Mouse (Mus musculus): ENCODE measurements around the gene Lat2. TPM values are rescaled to one million over a fixed set of nuclear protein-coding genes. Genes with fewer than 3 reads are reported as not detected.

Lat2 gene
- total and polyA plus RNA-seq, 2 experiments: 1.0 to 1.4 TPM

DNA sequence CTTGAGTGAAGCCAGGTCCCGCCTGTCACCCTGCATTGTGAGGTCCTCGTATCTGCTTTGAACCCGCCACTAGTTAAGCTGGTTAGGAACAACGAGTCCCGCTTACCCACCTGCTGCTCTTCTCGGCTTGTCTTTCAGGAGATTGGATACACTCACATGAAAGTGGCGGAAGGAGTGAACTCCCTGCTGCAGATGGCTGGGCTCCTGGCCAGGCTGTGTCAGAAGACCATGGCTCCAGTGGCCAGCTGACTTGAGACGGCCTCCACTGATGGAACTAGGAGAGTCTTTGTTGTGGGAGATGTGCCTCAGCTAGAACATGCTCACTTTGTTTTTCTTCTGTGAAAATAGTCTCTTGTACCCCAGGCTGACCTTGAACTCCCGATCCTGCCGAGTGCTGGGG lies 17.1 kb downstream of the Lat2 start:
- no peak for DNase-seq (ENCODE audit: extremely low read depth, low read depth, low spot score)
- H3K4me3 ChIP-seq (ENCODE audit: insufficient read depth, low read depth, low read length): no peak overlapping the region
- H3K9ac ChIP-seq (ENCODE audit: low read depth, low read length): no peak overlapping the region
- TF ChIP-seq CTCF (IDR thresholded peaks at IDR 0.05; ENCODE audit: low read depth, low read length) (no peak), POLR2A (IDR thresholded peaks at IDR 0.05; ENCODE audit: extremely low read depth, insufficient read depth, low read length) (no peak)
- H3K79me2 ChIP-seq (ENCODE audit: control insufficient read depth, insufficient read depth, low read length): no peaks in the 10 kb centered on the region
- H3K36me3 ChIP-seq (ENCODE audit: control insufficient read depth, insufficient read depth, low read length): peaks cover 7% of the 10 kb centered on the region; the same call in 1 of the 2 replicates
- no peaks in the 10 kb centered on the region for H3K27me3 ChIP-seq (ENCODE audit: control insufficient read depth, insufficient read depth, low read length)
- 88% methylated on average over 10 of the region's 10 CpGs for WGBS
- no peak overlapping the region for H3K27ac ChIP-seq (replicated peaks; ENCODE audit: insufficient read depth, low read depth, low read length)
- no peaks in the 10 kb centered on the region for H3K4me1 ChIP-seq (ENCODE audit: control insufficient read depth, insufficient read depth, low read length)

DNA sequence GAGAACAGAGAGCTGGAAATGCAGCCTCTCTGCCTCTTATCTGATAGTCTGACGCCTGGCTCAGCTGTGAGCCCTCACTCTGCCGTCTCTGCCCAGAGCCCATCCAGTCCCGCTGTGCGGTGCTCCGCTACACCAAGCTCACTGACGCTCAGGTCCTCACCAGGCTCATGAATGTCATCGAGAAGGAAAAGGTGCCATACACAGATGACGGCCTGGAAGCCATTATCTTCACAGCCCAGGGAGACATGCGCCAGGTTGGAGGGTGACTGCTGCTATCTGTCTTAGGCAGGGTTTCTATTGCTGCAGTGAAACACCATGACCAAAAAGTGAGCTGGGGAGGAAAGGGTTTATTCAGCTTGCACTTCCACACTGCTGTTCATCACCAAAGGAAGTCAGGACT lies 21.7 kb downstream of the Lat2 start:
- H3K4me3 ChIP-seq (ENCODE audit: insufficient read depth, low read depth, low read length): no peak overlapping the region
- H3K9ac ChIP-seq (ENCODE audit: low read depth, low read length): no peak overlapping the region
- H3K36me3 ChIP-seq (ENCODE audit: control insufficient read depth, insufficient read depth, low read length): peaks cover 3% of the 10 kb centered on the region; the same call in 1 of the 2 replicates
- no peak for DNase-seq (ENCODE audit: extremely low read depth, low read depth, low spot score)
- H3K4me1 ChIP-seq (ENCODE audit: control insufficient read depth, insufficient read depth, low read length): peaks cover 5% of the 10 kb centered on the region
- no peak for TF ChIP-seq CTCF (IDR thresholded peaks at IDR 0.05; ENCODE audit: low read depth, low read length)
- TF ChIP-seq POLR2A (IDR thresholded peaks at IDR 0.05; ENCODE audit: extremely low read depth, insufficient read depth, low read length): no peak
- no peaks in the 10 kb centered on the region for H3K79me2 ChIP-seq (ENCODE audit: control insufficient read depth, insufficient read depth, low read length)
- no peaks in the 10 kb centered on the region for H3K27me3 ChIP-seq (ENCODE audit: control insufficient read depth, insufficient read depth, low read length)
- WGBS: 97% methylated on average over 9 of the region's 9 CpGs
- H3K27ac ChIP-seq (replicated peaks; ENCODE audit: insufficient read depth, low read depth, low read length): no peak overlapping the region

DNA sequence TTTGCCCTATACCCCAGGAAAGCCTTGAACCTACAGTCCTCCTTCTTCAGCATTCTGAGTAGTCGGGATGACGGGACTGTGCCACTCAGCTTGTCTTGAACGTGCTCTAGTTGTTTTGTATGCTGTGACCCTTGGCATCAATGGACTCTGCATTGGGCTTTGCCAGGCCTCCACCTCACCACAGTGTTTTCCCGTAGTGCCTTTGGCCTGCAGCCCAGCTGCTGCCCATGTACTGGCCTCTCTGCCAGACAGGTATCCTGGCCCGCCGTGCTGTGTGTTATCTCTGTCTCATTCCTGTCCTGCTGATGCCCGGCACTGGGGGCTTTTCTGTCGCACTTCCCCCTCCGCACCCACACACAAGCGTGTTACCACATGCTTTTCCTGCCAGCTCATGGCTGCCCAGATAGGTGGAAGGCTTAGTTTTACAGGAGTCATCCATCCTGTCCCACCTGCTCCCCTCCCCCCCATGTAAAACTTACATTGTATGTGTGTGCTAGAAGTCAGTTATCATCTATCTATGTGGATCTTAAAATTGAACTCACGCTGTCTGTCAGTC lies 22.7 kb downstream of the Lat2 start:
- H3K4me3 ChIP-seq (ENCODE audit: insufficient read depth, low read depth, low read length): no peak overlapping the region
- no peaks in the 10 kb centered on the region for H3K79me2 ChIP-seq (ENCODE audit: control insufficient read depth, insufficient read depth, low read length)
- no peak overlapping the region for H3K9ac ChIP-seq (ENCODE audit: low read depth, low read length)
- H3K27ac ChIP-seq (replicated peaks; ENCODE audit: insufficient read depth, low read depth, low read length): 0 out of 2 replicates have a peak overlapping the region, but pooled peaks have one; percentile 5
- peak; percentile 83 for DNase-seq (ENCODE audit: extremely low read depth, low read depth, low spot score)
- peaks cover 3% of the 10 kb centered on the region; the same call in 1 of the 2 replicates for H3K36me3 ChIP-seq (ENCODE audit: control insufficient read depth, insufficient read depth, low read length)
- H3K27me3 ChIP-seq (ENCODE audit: control insufficient read depth, insufficient read depth, low read length): no peaks in the 10 kb centered on the region
- H3K4me1 ChIP-seq (ENCODE audit: control insufficient read depth, insufficient read depth, low read length): peaks cover 5% of the 10 kb centered on the region
- WGBS: 45% methylated on average over 11 of the region's 11 CpGs
- TF ChIP-seq CTCF (IDR thresholded peaks at IDR 0.05; ENCODE audit: low read depth, low read length) (no peak), POLR2A (IDR thresholded peaks at IDR 0.05; ENCODE audit: extremely low read depth, insufficient read depth, low read length) (no peak)

DNA sequence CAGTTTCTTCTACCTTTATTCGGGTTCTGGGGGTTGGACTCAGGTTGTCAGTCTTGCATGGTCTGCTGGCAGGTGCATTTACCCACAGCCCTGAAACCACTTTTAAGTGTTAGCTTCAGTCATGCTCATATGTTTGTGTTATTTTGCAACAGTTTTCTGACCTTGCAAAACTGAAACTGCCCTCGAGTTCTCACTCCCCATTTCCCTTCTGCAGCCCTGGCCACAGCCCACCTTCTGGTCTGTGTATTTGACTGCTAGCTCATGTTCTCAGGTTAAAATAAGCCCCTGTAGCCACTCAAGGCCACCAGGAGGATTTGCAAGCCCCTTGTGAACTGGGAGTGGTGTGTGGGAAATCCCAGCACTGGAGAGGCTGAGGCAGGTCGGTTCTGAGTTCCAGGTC lies 24.9 kb downstream of the Lat2 start:
- H3K4me1 ChIP-seq (ENCODE audit: control insufficient read depth, insufficient read depth, low read length): peaks cover 5% of the 10 kb centered on the region
- no peak overlapping the region for H3K4me3 ChIP-seq (ENCODE audit: insufficient read depth, low read depth, low read length)
- H3K27ac ChIP-seq (replicated peaks; ENCODE audit: insufficient read depth, low read depth, low read length): no peak overlapping the region
- no peak overlapping the region for H3K9ac ChIP-seq (ENCODE audit: low read depth, low read length)
- no peaks in the 10 kb centered on the region for H3K79me2 ChIP-seq (ENCODE audit: control insufficient read depth, insufficient read depth, low read length)
- no peaks in the 10 kb centered on the region for H3K27me3 ChIP-seq (ENCODE audit: control insufficient read depth, insufficient read depth, low read length)
- peak; percentile 38 for DNase-seq (ENCODE audit: extremely low read depth, low read depth, low spot score)
- WGBS: 47% methylated on average over 3 of the region's 3 CpGs
- TF ChIP-seq CTCF (IDR thresholded peaks at IDR 0.05; ENCODE audit: low read depth, low read length) (no peak), POLR2A (IDR thresholded peaks at IDR 0.05; ENCODE audit: extremely low read depth, insufficient read depth, low read length) (no peak)
- no peaks in the 10 kb centered on the region for H3K36me3 ChIP-seq (ENCODE audit: control insufficient read depth, insufficient read depth, low read length)

DNA sequence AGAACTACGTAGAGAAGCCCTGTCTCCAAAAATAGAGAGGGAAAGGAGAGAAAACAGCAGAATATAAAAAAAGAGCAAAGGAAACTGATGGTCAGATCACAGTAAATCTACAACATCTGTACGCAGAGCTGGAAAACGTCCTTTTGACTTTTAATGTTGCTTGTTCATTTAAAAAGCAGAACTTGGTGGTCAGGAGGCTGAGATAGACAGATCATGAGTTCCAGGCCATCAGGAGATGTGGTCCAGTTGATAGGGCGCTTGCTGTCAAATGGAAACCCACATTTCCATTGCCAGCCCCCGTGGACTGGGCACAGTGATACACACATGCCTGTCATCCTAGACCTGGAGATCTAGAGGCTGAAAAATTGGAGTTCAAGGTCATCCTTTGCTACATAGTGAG lies 30.0 kb downstream of the Lat2 start:
- no peak overlapping the region for H3K4me3 ChIP-seq (ENCODE audit: insufficient read depth, low read depth, low read length)
- no peak for TF ChIP-seq POLR2A (IDR thresholded peaks at IDR 0.05; ENCODE audit: extremely low read depth, insufficient read depth, low read length)
- TF ChIP-seq CTCF (IDR thresholded peaks at IDR 0.05; ENCODE audit: low read depth, low read length): no peak
- DNase-seq (ENCODE audit: extremely low read depth, low read depth, low spot score): no peak
- no peaks in the 10 kb centered on the region; the same call in 1 of the 2 replicates for H3K79me2 ChIP-seq (ENCODE audit: control insufficient read depth, insufficient read depth, low read length)
- H3K27me3 ChIP-seq (ENCODE audit: control insufficient read depth, insufficient read depth, low read length): no peaks in the 10 kb centered on the region
- H3K27ac ChIP-seq (replicated peaks; ENCODE audit: insufficient read depth, low read depth, low read length): no peak overlapping the region
- 86% methylated on average over 5 of the region's 5 CpGs for WGBS
- H3K9ac ChIP-seq (ENCODE audit: low read depth, low read length): no peak overlapping the region
- no peaks in the 10 kb centered on the region for H3K36me3 ChIP-seq (ENCODE audit: control insufficient read depth, insufficient read depth, low read length)
- H3K4me1 ChIP-seq (ENCODE audit: control insufficient read depth, insufficient read depth, low read length): peaks cover 2% of the 10 kb centered on the region

DNA sequence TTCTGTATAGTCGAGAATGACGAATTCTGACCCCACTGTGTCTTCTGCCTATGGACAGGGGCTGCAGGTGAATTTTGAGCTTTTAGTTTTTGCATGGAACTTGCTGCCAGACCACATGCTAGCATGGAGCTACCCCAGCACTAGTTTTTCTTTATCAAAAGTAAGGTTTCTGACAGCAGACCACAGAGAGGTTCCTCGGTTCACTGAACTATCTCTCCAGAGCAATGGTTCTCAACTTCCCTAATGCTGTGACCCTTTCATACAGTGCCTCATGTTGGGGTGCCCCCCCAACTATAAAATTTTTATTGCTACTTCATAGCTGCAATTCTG lies 31.0 kb downstream of the Lat2 start:
- WGBS: 42% methylated on average over 3 of the region's 3 CpGs
- no peak for DNase-seq (ENCODE audit: extremely low read depth, low read depth, low spot score)
- peaks cover 2% of the 10 kb centered on the region for H3K4me1 ChIP-seq (ENCODE audit: control insufficient read depth, insufficient read depth, low read length)
- no peak overlapping the region for H3K27ac ChIP-seq (replicated peaks; ENCODE audit: insufficient read depth, low read depth, low read length)
- no peaks in the 10 kb centered on the region; the same call in 1 of the 2 replicates for H3K79me2 ChIP-seq (ENCODE audit: control insufficient read depth, insufficient read depth, low read length)
- no peak overlapping the region for H3K4me3 ChIP-seq (ENCODE audit: insufficient read depth, low read depth, low read length)
- no peak for TF ChIP-seq POLR2A (IDR thresholded peaks at IDR 0.05; ENCODE audit: extremely low read depth, insufficient read depth, low read length)
- H3K9ac ChIP-seq (ENCODE audit: low read depth, low read length): no peak overlapping the region
- no peaks in the 10 kb centered on the region for H3K36me3 ChIP-seq (ENCODE audit: control insufficient read depth, insufficient read depth, low read length)
- H3K27me3 ChIP-seq (ENCODE audit: control insufficient read depth, insufficient read depth, low read length): no peaks in the 10 kb centered on the region
